Mouse (Mus musculus) stomach, postnatal 0 days (tissue): ENCODE data around the gene AC161166.1. TPM values are rescaled to one million over a fixed set of nuclear protein-coding genes. Genes with fewer than 3 reads are reported as not detected.

ENCODE experiments used
- ATAC-seq: fragments of 200-750 bp; cut with Nextera tagmentation; 2 replicates; pipeline ENCODE4 v1.8.0; 2017; ENCODE audit not compliant: low FRiP score, low TSS enrichment
- DNase-seq: peaks from one replicate; pipeline ENCODE4 v3.0.0-alpha.2; 2016; ENCODE audit warnings: low spot score
- H3K27ac ChIP-seq: fragments of 300-500 bp; sonication (generic); replicated peaks from 2 replicates; pipeline ENCODE4 v1.5.1; 2014; ENCODE audit warnings: mild to moderate bottlenecking, control low read depth
- H3K27me3 ChIP-seq: fragments of 300-500 bp; sonication (generic); 2 replicates; pipeline ENCODE4 v1.6.1; 2014; ENCODE audit warnings: low read length; ENCODE audit not compliant: control insufficient read depth, insufficient read depth
- H3K36me3 ChIP-seq: fragments of 300-500 bp; sonication (generic); 2 replicates; pipeline ENCODE4 v1.6.1; 2014; ENCODE audit warnings: low read length, mixed read lengths; ENCODE audit not compliant: control insufficient read depth, insufficient read depth
- H3K4me1 ChIP-seq: fragments of 300-500 bp; sonication (generic); replicated peaks from 2 replicates; pipeline ENCODE4 v1.6.1; 2014; ENCODE audit warnings: antibody characterized with exemption; ENCODE audit not compliant: control insufficient read depth, insufficient read depth
- H3K4me2 ChIP-seq: fragments of 300-500 bp; sonication (generic); replicated peaks from 2 replicates; pipeline ENCODE4 v1.6.1; 2014; ENCODE audit warnings: low read depth, mild to moderate bottlenecking, control low read depth, moderate library complexity
- H3K4me3 ChIP-seq: fragments of 300-500 bp; sonication (generic); 2 replicates; pipeline ENCODE4 v1.5.1; 2014; ENCODE audit warnings: low read depth, low read length, control low read depth
- H3K9ac ChIP-seq: fragments of 300-500 bp; sonication (generic); 2 replicates; pipeline ENCODE4 v1.6.1; 2014; ENCODE audit warnings: mild to moderate bottlenecking, low read length, control low read depth, mixed read lengths
- H3K9me3 ChIP-seq: fragments of 300-500 bp; sonication (generic); 2 replicates; pipeline ENCODE4 v1.6.1; 2016; ENCODE audit warnings: low read length; ENCODE audit not compliant: control insufficient read depth
- CTCF ChIP-seq: IDR thresholded peaks from 2 replicates; pipeline ENCODE4 v1.5.1; 2016; ENCODE audit warnings: antibody characterized with exemption, low read depth, mild to moderate bottlenecking, moderate library complexity
- EP300 ChIP-seq: optimal IDR thresholded peaks from 2 replicates; pipeline ENCODE3; 2016; ENCODE audit warnings: antibody characterized with exemption
- WGBS: fragments of 180-500 bp; shearing (Covaris S2); extraction: QIAGEN DNeasy Blood & Tissue Kit; methylation state at CpG from one replicate; pipeline ENCODE4 v1.1.7; 2014; 5-methylcytosine and 5-hydroxymethylcytosine counted together
- polyA plus RNA-seq: library from polyadenylated mRNA; unstranded; fragments of >200 nt; fragmentation: Nextera tagmentation; extraction: Ambion mirVana; gene quantifications from 2 replicates; pipeline ENCODE4 v1.2.1, GENCODE M21; 2015

AC161166.1 gene
- polyA plus RNA-seq, 1 experiment from 2014 or later = 0.07 TPM

DNA sequence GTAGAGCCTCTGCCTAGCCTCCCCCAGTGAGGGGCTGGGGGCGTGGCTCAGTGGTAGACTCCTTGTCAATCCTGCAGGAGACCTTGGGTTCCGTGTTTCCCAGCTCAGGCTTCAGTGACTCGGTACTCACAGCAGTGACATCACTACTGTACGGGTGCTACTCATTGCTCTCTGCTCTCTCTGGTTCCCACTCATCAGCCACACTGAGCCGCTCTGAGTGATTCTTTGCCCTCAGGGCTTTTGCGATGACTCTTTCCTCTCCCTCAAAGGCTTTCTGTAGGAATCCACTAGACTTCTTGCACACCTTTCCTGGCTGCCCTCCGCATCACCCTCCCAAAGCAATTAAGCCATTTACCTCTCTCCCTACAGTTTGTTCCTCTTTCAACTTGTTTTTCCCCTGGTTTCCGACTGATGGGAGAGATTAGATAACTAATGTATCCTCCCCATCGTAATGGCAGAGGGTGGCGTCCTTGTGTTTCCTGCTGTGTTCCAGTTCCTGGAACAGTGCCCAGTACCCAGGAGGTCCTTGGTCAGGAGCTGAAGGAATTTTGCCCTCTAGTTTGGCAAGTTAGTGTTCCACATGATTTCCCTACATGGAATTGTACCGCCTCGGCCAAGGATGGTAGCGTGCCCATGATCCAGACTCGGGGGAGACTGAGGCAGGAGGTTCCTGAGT is 50.7 kb downstream of the AC161166.1 start:
- H3K4me1 ChIP-seq = peaks cover 2% of the 10 kb centered on the region; the same call in 1 of the 2 replicates
- H3K4me2 ChIP-seq = no peak overlapping the region; the same call in 1 of the 2 replicates
- TF ChIP-seq EP300 (no peak), CTCF (no peak)
- ATAC-seq (peak; percentile 27; the same call in 1 of the 2 replicates), DNase-seq (peak; percentile 54)
- H3K4me3 ChIP-seq = no peak overlapping the region
- no peaks in the 10 kb centered on the region for H3K9me3 ChIP-seq
- no peaks in the 10 kb centered on the region for H3K27me3 ChIP-seq
- H3K9ac ChIP-seq = no peak overlapping the region
- peak overlapping the region; percentile 56 for H3K27ac ChIP-seq
- no peaks in the 10 kb centered on the region for H3K36me3 ChIP-seq
- WGBS = 37% methylated on average over 14 of the region's 14 CpGs

Other genes starting within 250 kb of the AC161166.1 start
- gene Zfp93, start 242.0 kb downstream of the AC161166.1 start, polyA plus RNA-seq = 4.3 TPM in 2 replicates
- gene Zfp61, start 211.2 kb downstream of the AC161166.1 start, polyA plus RNA-seq = 12.9 and 13.8 TPM in 2 replicates
- gene Zfp94, start 195.8 kb downstream of the AC161166.1 start, polyA plus RNA-seq = 4.8 and 5.5 TPM in 2 replicates
- 0.15 and 0.42 TPM in 2 replicates for gene Tescl, start 178.5 kb downstream of the AC161166.1 start, polyA plus RNA-seq
- gene Lypd5, start 163.3 kb downstream of the AC161166.1 start, polyA plus RNA-seq = 196 and 201 TPM in 2 replicates
- gene Kcnn4, start 142.2 kb downstream of the AC161166.1 start, polyA plus RNA-seq = 15.5 and 17.0 TPM in 2 replicates
- gene Smg9, start 112.8 kb downstream of the AC161166.1 start, polyA plus RNA-seq = 14.1 and 14.4 TPM in 2 replicates
- 0.05 and 0.10 TPM in 2 replicates for gene Irgc1, start 60.2 kb downstream of the AC161166.1 start, polyA plus RNA-seq
- 26.8 and 28.8 TPM in 2 replicates for gene Plaur, start 50.0 kb downstream of the AC161166.1 start, polyA plus RNA-seq
- gene Cadm4, start 30.4 kb downstream of the AC161166.1 start, polyA plus RNA-seq = 3.4 and 4.5 TPM in 2 replicates
- 13.6 and 15.8 TPM in 2 replicates for gene Zfp428, start 5.4 kb downstream of the AC161166.1 start, polyA plus RNA-seq
- 4.3 and 5.7 TPM in 2 replicates for gene Irgq, start 18.2 kb upstream of the AC161166.1 start, polyA plus RNA-seq
- 61.2 and 62.9 TPM in 2 replicates for gene Pinlyp, start 33.7 kb upstream of the AC161166.1 start, polyA plus RNA-seq
- 27.4 and 31.4 TPM in 2 replicates for gene Xrcc1, start 33.8 kb upstream of the AC161166.1 start, polyA plus RNA-seq
- 120 and 128 TPM in 2 replicates for gene Ethe1, start 75.1 kb upstream of the AC161166.1 start, polyA plus RNA-seq
- gene Zfp575, start 75.2 kb upstream of the AC161166.1 start, polyA plus RNA-seq = 3.6 and 4.0 TPM in 2 replicates
- gene Phldb3, start 98.3 kb upstream of the AC161166.1 start, polyA plus RNA-seq = 1.2 TPM in 2 replicates
- 277 and 306 TPM in 2 replicates for gene Lypd3, start 124.1 kb upstream of the AC161166.1 start, polyA plus RNA-seq
- 0.15 TPM in 1 of 2 replicates, not detected in the other for gene Tex101, start 164.2 kb upstream of the AC161166.1 start, polyA plus RNA-seq
- gene BC049730, start 196.8 kb upstream of the AC161166.1 start, polyA plus RNA-seq = not detected in 2 replicates
- not detected in 2 replicates for gene Gm4763, start 214.5 kb upstream of the AC161166.1 start, polyA plus RNA-seq
- gene Cd177, start 247.9 kb upstream of the AC161166.1 start, polyA plus RNA-seq = 12.2 and 12.3 TPM in 2 replicates